Mouse (Mus musculus) erythroblast, embryonic 14.5 days (primary cell): ENCODE results near the gene Olfr262.

Source experiments
- GATA1 ChIP-seq: IDR thresholded peaks from 2 replicates; pipeline ENCODE4 v1.6.1; 2012; ENCODE audit warnings: low read length, inconsistent platforms, mixed read lengths
- TAL1 ChIP-seq: IDR thresholded peaks from 3 replicates; pipeline ENCODE4 v1.6.1; 2012; ENCODE audit warnings: low read length, inconsistent platforms, mixed read lengths

- no peak for TF ChIP-seq GATA1
- TF ChIP-seq TAL1, result no peak
Observed at GRCm38 (mm10) chr19:12200334-12200733, 41.1 kb downstream of the Olfr262 start, which contains the start of gene Olfr1431.
